Mouse (Mus musculus) forebrain, embryonic 16.5 days (tissue): ENCODE results near the gene Cfap20. TPM values are rescaled to one million over a fixed set of nuclear protein-coding genes. Genes with fewer than 3 reads are reported as not detected.

Experiments used
- ATAC-seq: fragments of 200-750 bp; cut with Nextera tagmentation; 2 replicates; pipeline ENCODE4 v1.8.0; 2017; ENCODE audit warnings: mild to moderate bottlenecking, moderate library complexity
- H3K27ac ChIP-seq: fragments of 300-500 bp; sonication (generic); 2 replicates; pipeline ENCODE4 v1.5.1; 2014; ENCODE audit warnings: low read length, control low read depth
- H3K27me3 ChIP-seq: fragments of 300-500 bp; sonication (generic); replicated peaks from 2 replicates; pipeline ENCODE4 v1.6.1; 2014; ENCODE audit warnings: low read length; ENCODE audit not compliant: control insufficient read depth, insufficient read depth
- H3K36me3 ChIP-seq: fragments of 300-500 bp; sonication (generic); 2 replicates; pipeline ENCODE4 v1.6.1; 2014; ENCODE audit not compliant: control insufficient read depth, insufficient read depth
- H3K4me1 ChIP-seq: fragments of 300-500 bp; sonication (generic); replicated peaks from 2 replicates; pipeline ENCODE4 v1.6.1; 2014; ENCODE audit warnings: low read length; ENCODE audit not compliant: control insufficient read depth, insufficient read depth
- H3K4me2 ChIP-seq: fragments of 300-500 bp; sonication (generic); 2 replicates; pipeline ENCODE4 v1.6.1; 2014; ENCODE audit warnings: mild to moderate bottlenecking, low read length, control low read depth
- H3K4me3 ChIP-seq: fragments of 300-500 bp; sonication (generic); replicated peaks from 2 replicates; pipeline ENCODE4 v1.5.1; 2014; ENCODE audit warnings: mild to moderate bottlenecking, low read length, control low read depth
- H3K9ac ChIP-seq: fragments of 300-500 bp; sonication (generic); replicated peaks from 2 replicates; pipeline ENCODE4 v1.6.1; 2014; ENCODE audit warnings: low read depth, low read length, control low read depth
- H3K9me3 ChIP-seq: fragments of 300-500 bp; sonication (generic); 2 replicates; pipeline ENCODE4 v1.6.1; 2016; ENCODE audit warnings: low read length; ENCODE audit not compliant: control insufficient read depth
- WGBS: fragments of 180-500 bp; shearing (Covaris S2); extraction: QIAGEN DNeasy Blood & Tissue Kit; methylation state at CpG from one replicate; pipeline ENCODE4 v1.1.7; 2014; 5-methylcytosine and 5-hydroxymethylcytosine counted together
- polyA plus RNA-seq: library from polyadenylated mRNA; unstranded; fragments of >200 nt; fragmentation: Nextera tagmentation; extraction: Ambion mirVana; gene quantifications from 2 replicates; pipeline ENCODE4 v1.2.1, GENCODE M21; 2015

The Cfap20 gene
- polyA plus RNA-seq, 1 experiment from 2014 or later: 141 TPM

GRCm38 (mm10) chr8:95427594-95428535 lies 6.8 kb downstream of the Cfap20 start:
- no peaks in the 10 kb centered on the region for H3K9me3 ChIP-seq
- peak overlapping the region; percentile 1; the same call in 1 of the 2 replicates for H3K4me3 ChIP-seq
- 12% methylated on average over 12 of the region's 12 CpGs for WGBS
- H3K4me2 ChIP-seq: peak overlapping the region; percentile 6
- H3K27me3 ChIP-seq: no peaks in the 10 kb centered on the region
- H3K27ac ChIP-seq: peak overlapping the region; percentile 72
- no peak overlapping the region for H3K9ac ChIP-seq
- no peaks in the 10 kb centered on the region for H3K36me3 ChIP-seq
- ATAC-seq: peak; percentile 56
- peaks cover 56% of the 10 kb centered on the region for H3K4me1 ChIP-seq

GRCm38 (mm10) chr8:95426781-95427281 lies 7.8 kb downstream of the Cfap20 start:
- 2% methylated on average over 2 of the region's 2 CpGs for WGBS
- no peaks in the 10 kb centered on the region for H3K9me3 ChIP-seq
- no peak overlapping the region for H3K9ac ChIP-seq
- H3K4me1 ChIP-seq: peaks cover 47% of the 10 kb centered on the region
- H3K27ac ChIP-seq: peak overlapping the region; percentile 78
- ATAC-seq: peak; percentile 67
- H3K4me3 ChIP-seq: no peak overlapping the region
- H3K36me3 ChIP-seq: 0 out of 2 replicates have a peak, but pooled peaks cover 2% of the 10 kb centered on the region
- peak overlapping the region; percentile 8; the same call in 1 of the 2 replicates for H3K4me2 ChIP-seq
- no peaks in the 10 kb centered on the region for H3K27me3 ChIP-seq

- H3K36me3 ChIP-seq: 0 out of 2 replicates have a peak, but pooled peaks cover 10% of the 10 kb centered on the region
- no peak for ATAC-seq
- H3K9me3 ChIP-seq: no peaks in the 10 kb centered on the region
Measured at GRCm38 (mm10) chr8:95424682-95425081, 10.0 kb downstream of the Cfap20 start.

GRCm38 (mm10) chr8:95422193-95422810 lies 12.4 kb downstream of the Cfap20 start:
- 94% methylated on average over 14 of the region's 14 CpGs for WGBS
- H3K4me2 ChIP-seq: no peak overlapping the region
- H3K9me3 ChIP-seq: no peaks in the 10 kb centered on the region
- peaks cover 15% of the 10 kb centered on the region; the same call in 1 of the 2 replicates for H3K36me3 ChIP-seq
- no peak overlapping the region for H3K27ac ChIP-seq
- no peak overlapping the region for H3K4me3 ChIP-seq
- H3K4me1 ChIP-seq: peaks cover 11% of the 10 kb centered on the region
- no peaks in the 10 kb centered on the region for H3K27me3 ChIP-seq
- H3K9ac ChIP-seq: no peak overlapping the region
- ATAC-seq: no peak

More at GRCm38 (mm10) chr8:95424682-95425081, 10.0 kb downstream of the Cfap20 start:
- Histone ChIP-seq H3K27me3 (no peaks in the 10 kb centered on the region), H3K4me3 (no peak overlapping the region), H3K4me1 (peaks cover 33% of the 10 kb centered on the region), H3K27ac (no peak overlapping the region), H3K4me2 (no peak overlapping the region), H3K9ac (no peak overlapping the region)
- WGBS: 88% methylated on average over 7 of the region's 7 CpGs

- peak; percentile 31; the same call in 1 of the 2 replicates for ATAC-seq
- Histone ChIP-seq H3K36me3 (no peaks in the 10 kb centered on the region), H3K27ac (no peak overlapping the region), H3K9me3 (no peaks in the 10 kb centered on the region), H3K4me1 (peaks cover 4% of the 10 kb centered on the region; the same call in 1 of the 2 replicates), H3K27me3 (no peaks in the 10 kb centered on the region), H3K4me2 (no peak overlapping the region), H3K4me3 (no peak overlapping the region), H3K9ac (0 out of 2 replicates have a peak overlapping the region, but pooled peaks have one; percentile 29)
- WGBS: 51% methylated on average over 10 of the region's 10 CpGs
Measured at GRCm38 (mm10) chr8:95411309-95411972, 23.2 kb downstream of the Cfap20 start.

- Histone ChIP-seq H3K9me3 (no peaks in the 10 kb centered on the region), H3K36me3 (no peaks in the 10 kb centered on the region), H3K9ac (no peak overlapping the region), H3K27me3 (no peaks in the 10 kb centered on the region), H3K4me1 (peaks cover 4% of the 10 kb centered on the region; the same call in 1 of the 2 replicates), H3K4me3 (no peak overlapping the region), H3K27ac (no peak overlapping the region), H3K4me2 (no peak overlapping the region)
- no peak for ATAC-seq
- WGBS: 81% methylated on average over 5 of the region's 5 CpGs
Measured at GRCm38 (mm10) chr8:95409518-95409917, 25.2 kb downstream of the Cfap20 start.

- Histone ChIP-seq H3K4me2 (no peak overlapping the region), H3K4me1 (no peaks in the 10 kb centered on the region; the same call in 1 of the 2 replicates), H3K36me3 (no peaks in the 10 kb centered on the region), H3K9ac (no peak overlapping the region), H3K4me3 (no peak overlapping the region), H3K27ac (no peak overlapping the region), H3K27me3 (no peaks in the 10 kb centered on the region), H3K9me3 (no peaks in the 10 kb centered on the region)
- 77% methylated on average over 7 of the region's 7 CpGs for WGBS
- ATAC-seq: no peak
Measured at GRCm38 (mm10) chr8:95401091-95401490, 33.6 kb downstream of the Cfap20 start.

- 90% methylated on average over 9 of the region's 9 CpGs for WGBS
- H3K27me3 ChIP-seq: no peaks in the 10 kb centered on the region
- no peak overlapping the region for H3K9ac ChIP-seq
- H3K36me3 ChIP-seq: no peaks in the 10 kb centered on the region
- H3K4me2 ChIP-seq: no peak overlapping the region
- H3K4me3 ChIP-seq: no peak overlapping the region
- H3K4me1 ChIP-seq: no peaks in the 10 kb centered on the region; the same call in 1 of the 2 replicates
- no peak for ATAC-seq
- no peak overlapping the region for H3K27ac ChIP-seq
- H3K9me3 ChIP-seq: no peaks in the 10 kb centered on the region
Measured at GRCm38 (mm10) chr8:95399131-95399530, 35.5 kb downstream of the Cfap20 start.
